Mouse (Mus musculus): ENCODE results near the gene Lamtor2.

GRCm38 (mm10) chr3:88573810-88574209 lies 20.9 kb upstream of the Lamtor2 start:
- TF ChIP-seq CTCF (IDR thresholded peaks at IDR 0.05; ENCODE audit: extremely low read depth, insufficient read depth, low read length) (no peak), POLR2A (IDR thresholded peaks at IDR 0.05; ENCODE audit: extremely low read depth, insufficient read depth, low read length) (no peak)

All from cortical plate, adult 2 months (tissue).